Mouse (Mus musculus): ENCODE data around the gene Rassf1.

GRCm38 (mm10) chr9:107571534-107572326, 20.4 kb downstream of the Rassf1 start:
- TF ChIP-seq ZNF384 (IDR thresholded peaks at IDR 0.05; ENCODE audit: low read depth, low read length) (no peak), HCFC1 (IDR thresholded peaks at IDR 0.05; ENCODE audit: borderline replicate concordance, insufficient read depth, low read length) (no peak)

Data from ES-E14 (cell line).